Mouse (Mus musculus): ENCODE results near the gene Dst. TPM values are rescaled to one million over a fixed set of nuclear protein-coding genes. Genes with fewer than 3 reads are reported as not detected.

Gene Dst
- 11.3 and 15.3 TPM in 2 replicates for polyA plus RNA-seq (2012; rRNA removed)

DNA sequence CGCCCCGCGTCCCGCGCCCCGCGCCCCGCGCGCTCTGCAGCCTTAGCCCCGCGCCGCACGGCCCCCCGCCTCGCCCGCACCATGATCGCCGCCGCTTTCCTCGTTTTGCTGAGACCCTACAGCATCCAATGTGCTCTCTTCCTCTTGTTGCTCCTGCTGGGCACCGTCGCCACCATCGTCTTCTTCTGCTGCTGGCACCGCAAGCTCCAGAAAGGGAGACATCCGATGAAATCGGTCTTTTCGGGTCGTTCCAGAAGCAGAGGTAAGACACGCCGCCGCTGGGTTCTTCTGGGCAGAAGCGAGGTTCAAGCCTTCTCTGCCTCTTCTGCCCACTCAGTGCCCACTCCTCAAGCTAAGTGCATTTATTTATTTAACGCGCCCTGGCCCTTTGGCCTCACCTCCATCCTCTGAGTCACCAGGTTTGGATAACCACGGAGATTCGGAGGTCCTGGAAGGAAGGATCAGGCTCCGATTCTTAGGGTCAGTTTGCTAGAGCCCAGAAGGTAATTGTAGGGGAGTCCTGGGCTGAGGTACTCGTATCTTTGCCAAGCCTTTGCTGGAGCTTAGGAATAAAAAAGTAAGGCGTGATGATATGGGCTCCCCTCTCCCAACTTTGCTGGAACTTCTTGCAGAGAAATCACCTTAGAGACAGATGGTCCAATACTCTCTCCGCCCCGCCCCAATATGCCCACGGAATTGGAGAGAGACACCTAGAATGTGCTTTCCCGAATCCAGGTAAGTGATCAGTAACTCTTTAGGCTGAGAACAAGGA, at the start of gene Dst:
Gene Dst (plus strand): TSS at position 35 of the 772 bp plus-strand sequence.

DNA sequence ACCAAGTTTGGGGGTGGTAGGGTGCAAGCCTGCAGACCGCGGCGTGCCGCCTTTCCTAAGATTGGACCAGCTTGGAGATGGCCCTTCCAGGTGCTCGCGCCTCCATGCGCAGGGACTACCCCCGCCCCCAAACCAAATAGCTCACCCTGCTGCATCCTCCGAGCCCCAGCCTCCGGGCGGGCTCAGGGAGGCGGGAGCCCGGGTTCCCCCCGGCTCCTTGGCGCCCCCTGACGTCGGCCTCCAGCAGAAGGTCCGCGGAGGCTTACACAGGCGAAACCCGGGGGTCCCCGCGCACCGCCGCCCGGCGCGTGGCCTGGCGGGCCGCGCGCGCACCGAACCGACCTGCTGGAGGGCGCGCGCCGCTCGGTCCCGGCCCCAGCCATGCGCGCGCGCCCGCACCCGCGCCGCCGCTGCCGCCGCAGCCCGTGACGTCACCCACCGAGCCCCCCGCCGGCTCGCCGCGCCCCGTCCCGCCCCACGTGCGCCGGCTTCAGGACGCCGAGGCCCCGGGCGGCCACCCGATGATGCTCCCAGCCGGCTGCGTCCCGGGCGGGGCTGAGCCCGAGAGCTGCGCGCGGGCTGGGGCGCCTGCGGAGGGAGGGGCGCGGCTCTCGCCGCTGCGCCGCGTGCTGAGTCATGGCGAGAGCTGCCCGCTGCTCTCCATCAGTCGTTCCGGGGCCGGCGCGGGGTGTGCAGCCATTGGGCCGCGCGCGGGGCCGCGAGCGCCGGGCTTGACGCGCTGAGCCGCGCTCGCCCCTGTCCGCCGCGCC, 419 bp upstream of the Dst start, which contains the start of gene Bend6:
Gene Bend6 (minus strand): TSS at position 396 of the 770 bp plus-strand sequence.

Other genes with a start within 250 kb of the Dst start
- 14.3 and 15.8 TPM in 2 replicates for gene Prim2, start 238.4 kb upstream of the Dst start, polyA plus RNA-seq (2012; rRNA removed)
- gene Rab23, start 188.3 kb upstream of the Dst start, polyA plus RNA-seq (2012; rRNA removed), result 1.8 and 2.7 TPM in 2 replicates
- 17.0 TPM in 2 replicates for gene Bag2, start 150.4 kb upstream of the Dst start, polyA plus RNA-seq (2012; rRNA removed)
- gene Zfp451, start 93.6 kb upstream of the Dst start, polyA plus RNA-seq (2012; rRNA removed), result 4.1 and 4.8 TPM in 2 replicates
- 0.17 and 0.20 TPM in 2 replicates for gene Bend6, start 409 bp upstream of the Dst start, polyA plus RNA-seq (2012; rRNA removed)